Mouse (Mus musculus): ENCODE data around the gene Pgs1.

Pgs1 gene

GRCm38 (mm10) chr11:117976081-117976582 is 10.0 kb upstream of the Pgs1 start:
- DNase-seq (ENCODE audit: low spot score), result peak; percentile 68

- DNase-seq (ENCODE audit: low spot score), result no peak
Observed at GRCm38 (mm10) chr11:117977694-117978360, 8.3 kb upstream of the Pgs1 start.

GRCm38 (mm10) chr11:117979388-117979787 is 6.7 kb upstream of the Pgs1 start:
- no peak for DNase-seq (ENCODE audit: low spot score)

GRCm38 (mm10) chr11:117982426-117982825 is 3.7 kb upstream of the Pgs1 start:
- no peak for DNase-seq (ENCODE audit: low spot score)

- DNase-seq (ENCODE audit: low spot score), result no peak
Observed at GRCm38 (mm10) chr11:117983770-117984169, 2.3 kb upstream of the Pgs1 start.

GRCm38 (mm10) chr11:117987032-117987451 is 950 bp downstream of the Pgs1 start:
- no peak for DNase-seq (ENCODE audit: low spot score)

- DNase-seq (ENCODE audit: low spot score), result no peak
Observed at GRCm38 (mm10) chr11:117987968-117988367, 1.9 kb downstream of the Pgs1 start.

- no peak for DNase-seq (ENCODE audit: low spot score)
Observed at GRCm38 (mm10) chr11:117989241-117989640, 3.1 kb downstream of the Pgs1 start.

- DNase-seq (ENCODE audit: low spot score), result no peak
Observed at GRCm38 (mm10) chr11:117989926-117990325, 3.8 kb downstream of the Pgs1 start.

GRCm38 (mm10) chr11:117991502-117992470 is 5.7 kb downstream of the Pgs1 start:
- DNase-seq (ENCODE audit: low spot score), result no peak

GRCm38 (mm10) chr11:117993190-117994175 is 7.4 kb downstream of the Pgs1 start:
- DNase-seq (ENCODE audit: low spot score), result no peak

GRCm38 (mm10) chr11:117994250-117995057 is 8.4 kb downstream of the Pgs1 start:
- DNase-seq (ENCODE audit: low spot score), result no peak

GRCm38 (mm10) chr11:117995255-117995654 is 9.2 kb downstream of the Pgs1 start:
- no peak for DNase-seq (ENCODE audit: low spot score)

GRCm38 (mm10) chr11:117995661-117996060 is 9.6 kb downstream of the Pgs1 start:
- no peak for DNase-seq (ENCODE audit: low spot score)

GRCm38 (mm10) chr11:117996066-117996465 is 10.0 kb downstream of the Pgs1 start:
- DNase-seq (ENCODE audit: low spot score), result no peak

- no peak for DNase-seq (ENCODE audit: low spot score)
Observed at GRCm38 (mm10) chr11:117997085-117997484, 11.0 kb downstream of the Pgs1 start.

GRCm38 (mm10) chr11:117998356-117998755 is 12.3 kb downstream of the Pgs1 start:
- no peak for DNase-seq (ENCODE audit: low spot score)

- no peak for DNase-seq (ENCODE audit: low spot score)
Observed at GRCm38 (mm10) chr11:117999260-117999934, 13.3 kb downstream of the Pgs1 start.

- DNase-seq (ENCODE audit: low spot score), result no peak
Observed at GRCm38 (mm10) chr11:118000083-118000482, 14.0 kb downstream of the Pgs1 start.

GRCm38 (mm10) chr11:118000565-118001215 is 14.6 kb downstream of the Pgs1 start:
- no peak for DNase-seq (ENCODE audit: low spot score)
